Mouse (Mus musculus): ENCODE results near the gene Ccng2.

GRCm38 (mm10) chr5:93232838-93233237, 34.2 kb upstream of the Ccng2 start:
- TF ChIP-seq CTCF (IDR thresholded peaks at IDR 0.05; ENCODE audit: control insufficient read depth, insufficient read depth, insufficient replicate concordance, low read depth, low read length) (no peak), POLR2A (IDR thresholded peaks at IDR 0.05; ENCODE audit: control insufficient read depth, low read depth, low read length) (no peak)
